Mouse (Mus musculus) lung, adult 2 months (tissue): ENCODE results near the gene Acbd6.

Source experiments
- CTCF ChIP-seq: fragments of 200-500 bp; IDR thresholded peaks from 2 replicates; pipeline ENCODE4 v1.5.1; 2011; ENCODE audit warnings: mild to moderate bottlenecking, low read length, control low read depth; ENCODE audit not compliant: insufficient read depth
- POLR2A ChIP-seq: fragments of 200-500 bp; IDR thresholded peaks from 2 replicates; pipeline ENCODE4 v1.6.1; 2011; ENCODE audit warnings: low read depth, mild to moderate bottlenecking, control low read depth, low read length, borderline replicate concordance; ENCODE audit errors: extremely low read depth

- no peak for TF ChIP-seq CTCF
- no peak for TF ChIP-seq POLR2A
Observed at GRCm38 (mm10) chr1:155686816-155687215, 128.9 kb downstream of the Acbd6 start.
